Mouse (Mus musculus) forebrain, embryonic 16.5 days (tissue): ENCODE data around the gene Med12l. TPM values are rescaled to one million over a fixed set of nuclear protein-coding genes. Genes with fewer than 3 reads are reported as not detected.

ENCODE experiments used
- ATAC-seq: fragments of 200-750 bp; cut with Nextera tagmentation; 2 replicates; pipeline ENCODE4 v1.8.0; 2017; ENCODE audit warnings: mild to moderate bottlenecking, moderate library complexity
- H3K27ac ChIP-seq: fragments of 300-500 bp; sonication (generic); 2 replicates; pipeline ENCODE4 v1.5.1; 2014; ENCODE audit warnings: low read length, control low read depth
- H3K27me3 ChIP-seq: fragments of 300-500 bp; sonication (generic); replicated peaks from 2 replicates; pipeline ENCODE4 v1.6.1; 2014; ENCODE audit warnings: low read length; ENCODE audit not compliant: control insufficient read depth, insufficient read depth
- H3K36me3 ChIP-seq: fragments of 300-500 bp; sonication (generic); 2 replicates; pipeline ENCODE4 v1.6.1; 2014; ENCODE audit not compliant: control insufficient read depth, insufficient read depth
- H3K4me1 ChIP-seq: fragments of 300-500 bp; sonication (generic); replicated peaks from 2 replicates; pipeline ENCODE4 v1.6.1; 2014; ENCODE audit warnings: low read length; ENCODE audit not compliant: control insufficient read depth, insufficient read depth
- H3K4me2 ChIP-seq: fragments of 300-500 bp; sonication (generic); 2 replicates; pipeline ENCODE4 v1.6.1; 2014; ENCODE audit warnings: mild to moderate bottlenecking, low read length, control low read depth
- H3K4me3 ChIP-seq: fragments of 300-500 bp; sonication (generic); replicated peaks from 2 replicates; pipeline ENCODE4 v1.5.1; 2014; ENCODE audit warnings: mild to moderate bottlenecking, low read length, control low read depth
- H3K9ac ChIP-seq: fragments of 300-500 bp; sonication (generic); replicated peaks from 2 replicates; pipeline ENCODE4 v1.6.1; 2014; ENCODE audit warnings: low read depth, low read length, control low read depth
- H3K9me3 ChIP-seq: fragments of 300-500 bp; sonication (generic); 2 replicates; pipeline ENCODE4 v1.6.1; 2016; ENCODE audit warnings: low read length; ENCODE audit not compliant: control insufficient read depth
- WGBS: fragments of 180-500 bp; shearing (Covaris S2); extraction: QIAGEN DNeasy Blood & Tissue Kit; methylation state at CpG from one replicate; pipeline ENCODE4 v1.1.7; 2014; 5-methylcytosine and 5-hydroxymethylcytosine counted together
- polyA plus RNA-seq: library from polyadenylated mRNA; unstranded; fragments of >200 nt; fragmentation: Nextera tagmentation; extraction: Ambion mirVana; gene quantifications from 2 replicates; pipeline ENCODE4 v1.2.1, GENCODE M21; 2015

Gene Med12l
- polyA plus RNA-seq, 1 experiment from 2014 or later = 4.3 TPM

GRCm38 (mm10) chr3:59125783-59126555 is 120.3 kb downstream of the Med12l start:
- H3K27ac ChIP-seq = no peak overlapping the region
- H3K4me3 ChIP-seq = no peak overlapping the region
- 78% methylated on average over 7 of the region's 7 CpGs for WGBS
- no peaks in the 10 kb centered on the region for H3K36me3 ChIP-seq
- no peaks in the 10 kb centered on the region for H3K9me3 ChIP-seq
- H3K9ac ChIP-seq = no peak overlapping the region
- ATAC-seq = no peak
- no peaks in the 10 kb centered on the region for H3K27me3 ChIP-seq
- no peak overlapping the region for H3K4me2 ChIP-seq
- no peaks in the 10 kb centered on the region for H3K4me1 ChIP-seq

- no peaks in the 10 kb centered on the region for H3K27me3 ChIP-seq
- H3K4me1 ChIP-seq = no peaks in the 10 kb centered on the region
- no peaks in the 10 kb centered on the region for H3K9me3 ChIP-seq
- no peak overlapping the region for H3K4me2 ChIP-seq
- WGBS = 94% methylated on average over 20 of the region's 20 CpGs
- H3K4me3 ChIP-seq = no peak overlapping the region
- ATAC-seq = no peak
- no peak overlapping the region for H3K9ac ChIP-seq
- no peaks in the 10 kb centered on the region for H3K36me3 ChIP-seq
- no peak overlapping the region for H3K27ac ChIP-seq
These were observed 123.1 kb downstream of the Med12l start for GRCm38 (mm10) chr3:59128681-59129080.

- H3K9me3 ChIP-seq = no peaks in the 10 kb centered on the region
- no peak overlapping the region for H3K4me2 ChIP-seq
- H3K9ac ChIP-seq = no peak overlapping the region
- no peak for ATAC-seq
- no peaks in the 10 kb centered on the region for H3K36me3 ChIP-seq
- H3K4me3 ChIP-seq = no peak overlapping the region
- WGBS = 87% methylated on average over 3 of the region's 3 CpGs
- no peaks in the 10 kb centered on the region for H3K27me3 ChIP-seq
- H3K27ac ChIP-seq = no peak overlapping the region
- H3K4me1 ChIP-seq = no peaks in the 10 kb centered on the region
These were observed 123.9 kb downstream of the Med12l start for GRCm38 (mm10) chr3:59129547-59129946.

- Histone ChIP-seq H3K9ac (no peak overlapping the region), H3K36me3 (no peaks in the 10 kb centered on the region), H3K27me3 (no peaks in the 10 kb centered on the region), H3K9me3 (no peaks in the 10 kb centered on the region), H3K27ac (no peak overlapping the region), H3K4me3 (no peak overlapping the region), H3K4me2 (no peak overlapping the region), H3K4me1 (no peaks in the 10 kb centered on the region)
- ATAC-seq = no peak
- WGBS = 77% methylated on average over 8 of the region's 8 CpGs
These were observed 124.8 kb downstream of the Med12l start for GRCm38 (mm10) chr3:59130431-59130830.

GRCm38 (mm10) chr3:59131081-59131480 is 125.5 kb downstream of the Med12l start:
- no peaks in the 10 kb centered on the region for H3K27me3 ChIP-seq
- no peak for ATAC-seq
- H3K36me3 ChIP-seq = no peaks in the 10 kb centered on the region
- no peak overlapping the region for H3K27ac ChIP-seq
- no peaks in the 10 kb centered on the region for H3K9me3 ChIP-seq
- H3K4me1 ChIP-seq = no peaks in the 10 kb centered on the region
- H3K9ac ChIP-seq = no peak overlapping the region
- H3K4me2 ChIP-seq = no peak overlapping the region
- WGBS = 74% methylated on average over 4 of the region's 4 CpGs
- H3K4me3 ChIP-seq = no peak overlapping the region

- H3K4me1 ChIP-seq = no peaks in the 10 kb centered on the region
- no peak overlapping the region for H3K27ac ChIP-seq
- ATAC-seq = no peak
- no peaks in the 10 kb centered on the region for H3K36me3 ChIP-seq
- 89% methylated on average over 4 of the region's 4 CpGs for WGBS
- no peak overlapping the region for H3K9ac ChIP-seq
- no peaks in the 10 kb centered on the region for H3K27me3 ChIP-seq
- no peak overlapping the region for H3K4me3 ChIP-seq
- H3K4me2 ChIP-seq = no peak overlapping the region
- H3K9me3 ChIP-seq = no peaks in the 10 kb centered on the region
These were observed 126.3 kb downstream of the Med12l start for GRCm38 (mm10) chr3:59131966-59132365.

- 87% methylated on average over 5 of the region's 5 CpGs for WGBS
- no peak for ATAC-seq
- no peaks in the 10 kb centered on the region for H3K27me3 ChIP-seq
- no peaks in the 10 kb centered on the region for H3K9me3 ChIP-seq
- H3K4me1 ChIP-seq = no peaks in the 10 kb centered on the region
- no peak overlapping the region for H3K27ac ChIP-seq
- no peak overlapping the region for H3K4me3 ChIP-seq
- no peaks in the 10 kb centered on the region for H3K36me3 ChIP-seq
- no peak overlapping the region for H3K4me2 ChIP-seq
- H3K9ac ChIP-seq = no peak overlapping the region
These were observed 127.6 kb downstream of the Med12l start for GRCm38 (mm10) chr3:59133189-59133588.

GRCm38 (mm10) chr3:59135911-59136653 is 130.5 kb downstream of the Med12l start:
- no peaks in the 10 kb centered on the region for H3K36me3 ChIP-seq
- WGBS = 80% methylated on average over 5 of the region's 5 CpGs
- H3K4me2 ChIP-seq = no peak overlapping the region
- H3K27me3 ChIP-seq = no peaks in the 10 kb centered on the region
- H3K9ac ChIP-seq = no peak overlapping the region
- no peak for ATAC-seq
- no peak overlapping the region for H3K27ac ChIP-seq
- no peaks in the 10 kb centered on the region for H3K4me1 ChIP-seq
- H3K4me3 ChIP-seq = no peak overlapping the region
- H3K9me3 ChIP-seq = no peaks in the 10 kb centered on the region

- WGBS = 76% methylated on average over 12 of the region's 12 CpGs
- ATAC-seq = no peak
- Histone ChIP-seq H3K36me3 (no peaks in the 10 kb centered on the region), H3K4me1 (no peaks in the 10 kb centered on the region), H3K27ac (no peak overlapping the region), H3K9me3 (no peaks in the 10 kb centered on the region), H3K9ac (no peak overlapping the region), H3K4me2 (no peak overlapping the region), H3K4me3 (no peak overlapping the region), H3K27me3 (no peaks in the 10 kb centered on the region)
These were observed 133.4 kb downstream of the Med12l start for GRCm38 (mm10) chr3:59138946-59139468.
